Mouse (Mus musculus): ENCODE data around the gene Sdhb.

GRCm38 (mm10) chr4:140944961-140945442 is 16.0 kb upstream of the Sdhb start:
- TF ChIP-seq POLR2A (IDR thresholded peaks at IDR 0.05; ENCODE audit: control insufficient read depth in 1 of 2, insufficient read depth in 1 of 2, low read depth in 1 of 2, low read length in 2 of 2, poor library complexity in 1 of 2) (no peak), MXI1 (IDR thresholded peaks at IDR 0.05; ENCODE audit: low read depth, low read length) (no peak; the same call in 1 of the 2 replicates), CTCF (IDR thresholded peaks at IDR 0.05 in 2 of 3, conservative IDR thresholded peaks at IDR 0.05 in 1 of 3; ENCODE audit: control insufficient read depth in 1 of 3, insufficient read depth in 1 of 3, low read depth in 2 of 3, low read length in 3 of 3, poor library complexity in 1 of 3, severe bottlenecking in 1 of 3) (no peak), BHLHE40 (IDR thresholded peaks at IDR 0.05; ENCODE audit: borderline replicate concordance, low read depth, low read length) (no peak), USF1 (IDR thresholded peaks at IDR 0.05; ENCODE audit: low read depth, low read length) (no peak), MYB (IDR thresholded peaks at IDR 0.05; ENCODE audit: low read depth, low read length) (no peak)
